Mouse (Mus musculus) heart, postnatal 25 days (tissue): ENCODE measurements at regions not wholly inside any gene's neighbourhood (a gene's known extent, or its start where the extent isn't known, plus 50 kb on each side); places are given as distances from the start of the nearest gene placed in this dataset.

Experiments used
- DNase-seq: peaks from one replicate; pipeline ENCODE4 v3.0.0; 2022; ENCODE audit warnings: low spot score
- intact Hi-C: fragments of 180-260 bp; cut with DNase I; formaldehyde crosslinking; loops from one replicate; pipeline ENCODE4 v1.15.1; 2025

DNA sequence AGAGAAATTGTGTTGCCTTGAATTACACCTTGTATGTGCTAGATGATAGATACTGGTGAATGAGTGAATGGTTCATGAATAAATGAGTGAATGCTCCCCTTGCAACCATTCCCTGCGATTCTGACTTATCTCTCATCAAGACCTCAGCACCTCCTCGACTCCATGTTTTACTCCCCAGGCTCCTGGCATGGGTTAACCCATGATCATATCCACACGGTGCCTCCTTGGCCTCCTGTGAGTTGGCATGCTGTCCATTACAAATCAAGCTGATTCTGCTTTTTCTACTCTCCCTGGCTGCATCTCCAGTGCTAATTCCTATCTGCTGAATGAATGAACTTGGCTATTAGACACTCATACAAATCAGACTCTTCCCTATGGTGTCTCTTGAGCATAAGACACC, 279.5 kb downstream of the Sorl1 start:
- intact Hi-C loops = no loop called here
- no peak for DNase-seq

DNA sequence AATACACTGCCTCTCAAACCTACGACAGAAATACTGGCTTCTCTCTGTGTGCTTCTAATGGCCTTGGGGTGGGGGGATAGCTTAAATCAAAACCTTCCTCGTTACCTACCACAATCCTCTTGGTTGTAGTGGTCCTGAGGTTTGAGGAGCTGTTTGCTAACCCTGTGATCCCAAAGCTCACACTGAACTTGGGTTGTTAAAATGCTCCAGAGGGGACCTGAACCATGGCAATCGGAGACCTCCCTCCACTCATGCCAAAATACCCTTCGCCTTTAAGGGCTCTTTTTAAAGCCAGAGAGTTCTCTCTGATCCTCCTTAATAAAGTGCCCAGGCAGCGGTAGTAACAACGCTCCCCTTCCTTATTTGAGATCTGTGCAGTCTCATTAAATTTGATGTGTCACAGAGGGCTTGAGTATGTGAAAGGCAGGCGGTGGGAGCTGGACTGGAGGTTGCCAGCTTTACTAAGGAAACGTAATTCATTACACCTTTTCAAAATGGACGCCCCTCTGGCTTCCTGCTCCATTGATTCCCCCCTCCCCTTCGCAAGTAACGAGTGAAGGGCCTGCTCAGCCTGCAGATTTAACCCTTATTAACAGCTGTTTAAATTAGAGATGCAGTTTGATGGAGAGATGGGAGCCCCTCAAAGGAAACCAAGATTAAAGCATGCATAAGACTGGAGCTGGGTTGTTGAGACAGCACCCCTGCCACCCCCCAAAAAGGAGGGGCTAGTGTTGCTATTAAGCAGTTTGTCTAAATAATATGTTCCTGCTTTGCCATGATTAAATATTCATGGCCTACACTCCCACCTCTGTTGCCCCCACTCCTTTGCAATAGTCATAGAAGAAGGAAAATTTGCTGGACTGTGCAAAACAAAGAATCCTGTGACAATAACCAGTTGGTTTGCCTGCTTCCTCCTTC, 289.4 kb downstream of the Sorl1 start:
- intact Hi-C loops = no loop called here
- no peak for DNase-seq

DNA sequence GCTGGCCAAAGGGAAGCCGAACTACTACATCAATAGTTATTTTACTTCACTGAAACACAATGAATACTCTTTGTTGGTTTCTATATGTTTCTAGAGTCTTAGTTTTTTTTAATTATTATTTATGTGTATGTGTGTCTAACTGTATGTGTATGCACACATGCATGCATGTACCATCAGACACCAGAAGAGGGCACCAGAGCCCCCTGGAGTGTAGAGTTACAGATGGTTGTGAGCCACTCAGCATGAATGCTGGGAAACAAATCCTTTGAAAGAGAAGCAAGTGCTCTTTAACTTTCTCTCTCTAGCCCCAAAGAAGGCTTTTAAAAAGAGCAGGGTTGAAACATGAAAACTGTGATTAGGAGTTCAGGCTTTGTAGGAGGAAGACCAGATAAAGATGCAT, 290.7 kb downstream of the Sorl1 start:
- no peak for DNase-seq
- intact Hi-C loops = no loop called here

DNA sequence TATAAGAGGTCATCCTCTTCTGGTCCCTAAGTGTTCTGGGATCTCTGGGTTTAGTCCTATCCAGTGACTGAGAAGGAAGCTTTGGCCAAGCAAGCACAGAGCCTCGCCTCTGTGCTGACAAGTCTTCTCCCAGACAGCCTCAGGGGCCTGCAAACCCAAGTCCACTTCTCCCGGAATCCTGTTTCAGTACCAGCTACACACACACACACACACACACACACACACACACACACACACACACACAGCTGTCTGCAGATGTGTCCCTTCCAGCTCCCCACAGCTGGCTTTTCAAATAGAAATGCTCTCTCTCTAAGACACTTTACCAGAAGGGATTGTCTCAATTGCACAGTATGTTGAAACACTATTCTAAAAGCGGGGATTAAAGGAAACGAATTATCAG, 296.7 kb downstream of the Sorl1 start:
- peak; percentile 2 for DNase-seq
- intact Hi-C loops = no loop called here

DNA sequence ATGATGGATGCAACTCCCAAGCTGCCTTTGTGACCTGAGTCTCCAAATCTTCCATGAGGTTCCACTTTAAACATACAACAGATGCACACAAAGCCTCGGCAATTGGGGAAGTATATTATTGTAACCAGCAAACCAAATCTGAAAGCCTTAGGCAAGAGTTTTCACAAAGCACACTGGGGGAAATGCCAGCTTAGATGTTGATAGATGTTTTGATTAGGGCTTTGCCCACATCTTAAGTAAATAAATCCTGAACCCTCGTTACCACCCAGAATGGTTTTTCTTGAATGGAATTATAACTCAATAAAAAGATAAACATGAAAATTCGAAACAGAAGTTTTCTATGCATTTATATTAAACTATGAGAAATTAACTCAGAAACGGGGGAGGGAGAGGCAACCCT, 302.7 kb downstream of the Sorl1 start:
- DNase-seq = no peak
- intact Hi-C loops = no loop called here

DNA sequence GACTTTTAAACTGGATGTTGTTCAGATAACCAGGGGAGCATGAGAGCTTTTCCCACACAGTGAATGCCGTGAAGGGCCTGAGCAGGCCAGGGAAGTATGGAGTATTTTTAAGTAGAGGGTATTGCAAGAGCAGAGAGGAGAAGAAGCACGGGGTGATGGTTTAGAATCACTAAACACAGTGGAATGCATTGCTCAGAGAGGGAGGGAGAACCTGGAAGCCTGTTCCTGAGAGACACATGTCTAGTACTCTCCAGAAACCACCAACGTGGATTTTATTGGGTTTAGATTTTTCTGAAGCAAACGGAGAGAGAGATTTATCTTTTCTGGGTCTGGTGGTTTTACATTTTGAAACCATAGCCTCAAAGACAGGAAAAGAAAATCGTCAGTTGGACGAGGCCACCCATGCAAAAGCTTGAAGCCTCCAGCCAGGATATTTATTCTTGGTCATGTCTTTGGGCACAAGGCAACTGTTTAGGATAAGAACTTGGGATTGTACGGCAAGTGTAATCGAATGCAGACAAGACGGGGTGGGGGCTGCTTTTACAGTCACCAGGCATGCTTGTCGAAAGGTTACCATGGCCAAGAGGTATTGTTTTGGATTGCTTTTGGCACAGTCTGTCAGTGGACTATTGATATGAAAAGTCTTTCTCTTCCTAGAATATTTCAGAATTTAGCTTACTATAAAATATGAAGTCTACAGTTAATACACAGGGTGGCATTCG, 306.2 kb downstream of the Sorl1 start:
- DNase-seq = no peak
- intact Hi-C loops = no loop called here

DNA sequence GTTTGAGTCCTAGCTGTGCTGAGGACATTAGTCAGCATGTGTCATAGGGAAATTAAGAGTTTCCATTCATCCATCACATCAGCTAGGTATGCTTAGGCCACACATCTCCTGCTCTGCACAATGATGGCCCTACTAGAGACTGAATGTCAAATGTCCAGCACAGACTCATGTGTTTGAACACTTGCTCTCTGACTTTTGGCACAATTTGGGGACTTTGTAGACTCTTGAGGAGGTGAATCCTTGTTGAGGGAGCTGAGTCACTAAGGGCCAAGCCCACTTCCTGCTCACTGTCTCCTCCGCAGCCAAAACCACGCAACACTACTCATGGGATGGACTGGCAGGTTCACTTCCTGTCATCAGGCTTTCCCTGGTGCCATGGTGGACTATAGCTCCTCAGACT, 308.2 kb downstream of the Sorl1 start:
- DNase-seq = no peak
- intact Hi-C loops = no loop called here

DNA sequence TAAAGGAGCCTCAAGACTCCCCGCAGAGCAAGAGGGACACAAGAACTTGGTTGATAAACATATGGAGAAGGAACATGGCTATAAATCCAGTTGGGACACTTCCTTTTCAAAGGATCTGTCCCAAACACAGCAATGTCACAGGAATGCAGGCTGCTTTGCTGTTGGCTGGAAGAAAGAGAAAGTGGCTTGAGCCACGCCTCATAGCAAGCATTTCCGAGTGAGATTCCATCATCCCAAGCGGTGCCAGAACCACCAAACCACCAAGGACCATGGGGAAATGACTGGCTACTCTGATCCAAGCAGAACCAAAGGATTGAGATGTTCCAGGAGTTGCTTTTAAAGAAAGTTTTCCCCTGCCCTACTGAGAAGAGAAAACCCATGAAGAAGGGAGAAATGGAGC, 314.8 kb downstream of the Sorl1 start:
- DNase-seq = peak; percentile 16
- intact Hi-C loops = no loop called here

DNA sequence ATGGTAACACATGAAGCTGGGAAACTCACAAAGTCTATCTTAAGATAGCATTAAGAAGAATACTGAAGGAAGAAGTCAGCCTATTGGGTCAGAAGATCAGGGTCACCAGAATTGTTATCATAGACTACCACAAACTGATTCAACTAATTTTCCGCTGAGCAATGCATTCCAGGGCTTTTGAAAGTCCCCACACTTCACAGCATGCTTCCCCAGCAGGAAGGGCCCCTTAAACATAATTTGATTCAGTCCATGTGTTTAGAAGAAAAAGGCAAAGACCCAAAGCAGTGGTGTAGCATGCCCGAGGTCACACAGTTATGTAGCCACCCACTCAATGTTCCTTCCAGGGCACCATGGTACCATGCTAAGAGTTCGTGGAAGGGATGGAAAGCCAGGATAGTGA, 315.3 kb downstream of the Sorl1 start:
- DNase-seq = no peak
- intact Hi-C loops = no loop called here

DNA sequence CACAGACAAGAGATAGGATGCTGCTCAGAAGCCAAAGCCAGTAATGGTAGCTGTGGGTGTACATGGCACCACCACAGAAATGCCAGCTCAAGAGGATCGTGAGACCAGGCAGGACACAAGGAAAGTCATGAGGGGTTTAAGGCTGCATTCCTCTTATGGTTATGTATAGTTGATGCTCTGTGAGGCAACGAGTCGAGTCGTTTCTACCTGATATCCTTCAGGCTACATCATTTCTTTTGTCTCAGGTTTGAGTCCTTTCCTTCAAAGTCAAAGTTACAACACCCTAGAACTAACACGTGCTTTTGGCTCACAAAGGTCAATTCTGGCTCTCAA, 317.8 kb downstream of the Sorl1 start:
- intact Hi-C loops = no loop called here
- no peak for DNase-seq

DNA sequence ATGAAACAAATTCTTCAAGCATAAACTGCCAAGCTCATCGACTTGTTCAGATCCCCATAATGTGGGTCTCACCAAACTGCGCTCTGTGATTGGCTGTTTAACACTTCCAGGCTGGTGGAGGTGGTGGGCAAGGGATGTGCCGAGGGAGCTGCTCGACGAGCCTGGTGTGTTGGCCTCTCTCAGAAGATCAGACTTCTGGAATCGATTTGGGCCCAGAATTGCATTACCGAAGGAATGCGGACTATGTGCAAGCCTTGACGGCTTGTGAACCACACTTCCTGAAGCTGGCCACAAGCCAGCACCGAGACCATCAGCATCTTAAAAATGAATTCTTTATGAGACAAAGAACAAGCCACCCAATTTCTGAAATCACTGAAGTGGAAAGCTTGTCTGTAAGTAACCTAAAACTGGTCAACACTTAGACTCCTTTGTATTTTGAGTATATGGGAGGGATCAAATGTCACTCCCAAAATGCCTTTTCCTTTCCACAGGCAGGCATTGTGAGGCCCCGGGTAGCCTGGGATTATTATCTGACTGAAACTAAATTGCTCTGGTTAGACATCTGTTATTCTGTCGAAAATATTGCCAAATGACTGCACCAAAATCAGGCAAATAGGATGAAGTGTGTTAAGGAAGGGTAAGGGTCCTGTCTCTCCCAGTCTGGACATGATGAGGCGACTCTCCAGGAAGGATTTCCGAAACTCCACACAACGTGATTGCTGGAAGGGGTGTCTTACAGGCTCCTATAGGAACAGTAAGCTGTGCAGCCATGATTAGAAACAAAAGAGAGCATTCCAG, 318.4 kb downstream of the Sorl1 start:
- DNase-seq = no peak
- intact Hi-C loops = no loop called here

DNA sequence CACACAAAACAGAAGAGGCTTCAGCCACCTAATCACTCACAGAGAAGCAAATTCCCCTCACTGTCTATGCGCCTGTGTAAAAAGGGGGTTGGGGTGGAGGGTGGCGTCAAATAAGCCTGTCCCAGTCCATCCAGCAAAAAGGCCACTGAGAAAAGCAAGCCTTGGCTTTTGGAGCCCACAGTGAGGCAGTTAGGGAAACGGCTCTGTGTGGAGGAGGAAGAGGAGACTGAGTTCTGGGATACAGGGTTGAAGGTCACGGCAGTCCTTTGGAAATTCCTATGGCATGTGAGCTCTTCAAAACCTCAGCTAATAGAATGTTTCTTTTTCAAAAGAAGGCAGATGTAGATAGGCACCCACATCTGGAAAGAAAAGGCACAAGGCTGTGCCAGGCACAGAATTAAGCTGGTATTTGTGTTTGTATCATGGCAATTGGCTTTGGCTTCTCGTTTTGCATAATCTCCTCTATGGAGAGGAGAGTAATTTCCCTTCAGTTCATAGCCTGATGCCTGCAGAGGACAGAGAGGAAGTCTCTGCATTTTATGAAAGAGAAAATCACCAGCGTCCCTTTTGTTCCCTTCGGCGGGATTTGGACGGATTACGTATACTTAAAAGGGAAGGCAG, 319.3 kb downstream of the Sorl1 start:
- intact Hi-C loops = no loop called here
- no peak for DNase-seq

DNA sequence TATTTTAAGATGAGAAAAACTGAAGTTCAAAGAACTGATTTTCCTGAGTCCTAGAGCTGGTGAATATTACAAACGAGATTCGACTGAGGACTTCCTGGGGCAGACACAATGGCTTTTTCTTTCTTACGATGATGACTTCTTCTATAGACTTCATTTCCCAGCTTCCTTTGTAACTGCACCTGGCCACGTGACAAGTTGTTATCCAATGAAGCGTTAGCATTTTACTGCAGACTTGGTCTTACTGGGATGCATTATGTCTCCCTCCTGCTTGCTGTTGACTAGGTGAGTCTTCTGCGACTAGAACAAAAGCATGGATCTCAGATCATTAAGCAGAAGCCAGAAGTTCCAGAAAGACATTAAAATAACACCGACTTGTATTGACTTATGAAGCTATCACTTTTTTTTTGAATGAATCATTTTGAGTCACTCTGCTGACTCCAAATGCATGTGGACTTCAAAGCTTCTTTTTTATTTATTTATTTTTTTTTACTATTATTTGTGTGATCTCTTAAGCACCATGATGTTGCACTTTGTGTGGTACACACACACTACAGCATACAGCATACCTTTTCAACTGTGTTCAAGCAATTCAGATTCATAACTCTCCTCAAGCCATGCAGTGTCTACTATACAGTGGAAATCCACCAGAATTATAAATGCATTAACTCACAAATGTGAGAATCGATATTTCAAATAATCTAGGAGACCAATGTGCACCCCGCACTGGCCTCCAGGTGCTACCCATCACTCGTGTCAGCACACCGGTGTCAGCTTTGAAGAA, 320.2 kb downstream of the Sorl1 start:
- intact Hi-C loops = no loop called here
- no peak for DNase-seq

DNA sequence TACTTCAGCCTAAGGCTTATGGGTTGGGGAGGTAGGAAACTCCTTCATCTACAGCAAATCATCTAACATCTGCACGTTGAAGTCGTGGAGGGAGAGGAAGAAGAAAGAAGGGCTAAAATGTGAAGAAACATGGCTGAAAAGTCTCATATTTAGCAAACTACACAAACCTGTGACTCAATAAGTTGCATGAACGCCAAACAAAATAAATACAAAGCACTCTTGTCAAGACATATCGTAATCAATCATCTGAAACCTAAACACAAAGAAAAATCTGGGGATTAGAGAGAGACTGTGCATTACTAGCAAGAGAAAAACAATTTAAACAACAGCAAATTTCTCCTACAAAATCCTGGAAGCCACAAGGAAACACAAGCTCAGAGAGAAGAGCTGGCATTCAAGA, 322.7 kb downstream of the Sorl1 start:
- intact Hi-C loops = no loop called here
- DNase-seq = no peak

DNA sequence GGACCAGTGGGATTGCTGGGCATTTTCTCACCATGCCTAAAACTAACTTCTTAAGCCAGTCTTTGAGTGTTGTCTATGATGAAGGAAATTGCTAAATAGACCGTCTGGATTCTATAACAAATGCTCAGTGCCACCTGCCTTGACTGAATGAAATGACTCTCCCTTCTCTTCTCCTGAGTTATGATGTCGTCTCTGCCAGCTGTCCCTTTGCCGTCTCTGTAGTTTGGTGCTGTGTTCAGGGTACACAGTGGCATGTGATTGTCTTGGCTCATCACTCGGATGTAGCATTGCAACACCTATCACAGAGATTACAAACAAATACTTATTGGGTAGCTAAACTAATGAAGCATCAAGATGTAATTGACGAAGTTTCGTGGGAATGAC, 331.3 kb downstream of the Sorl1 start:
- intact Hi-C loops = no loop called here
- no peak for DNase-seq

DNA sequence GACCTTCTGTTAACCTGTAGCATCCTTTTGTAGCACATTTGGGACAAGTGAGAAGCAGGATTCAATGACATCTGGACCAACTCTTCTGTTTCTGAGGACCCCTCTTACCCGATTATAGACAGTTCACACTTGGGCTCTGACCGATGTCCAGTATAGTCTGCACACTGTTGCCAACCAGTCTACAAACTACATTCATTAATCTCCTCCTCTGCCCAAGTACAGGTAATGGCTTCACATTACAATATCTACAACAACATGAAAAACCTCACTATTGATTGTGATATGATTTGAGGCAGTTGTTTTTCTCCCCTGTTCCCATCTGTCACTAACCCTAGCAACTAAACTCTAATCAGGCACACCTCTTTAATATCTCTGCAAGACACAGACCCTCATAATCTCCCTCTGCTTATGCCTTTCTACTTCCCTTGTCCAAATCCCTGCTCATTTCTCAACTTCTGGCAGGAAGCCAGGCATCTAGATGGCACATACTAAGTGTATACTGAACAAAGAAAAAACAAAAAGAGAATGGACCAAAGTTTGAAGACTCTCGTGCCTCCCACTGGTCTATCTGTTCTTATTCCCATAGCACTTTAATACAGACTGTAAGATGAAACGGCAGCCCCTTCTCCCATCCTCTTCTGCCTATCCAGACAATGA, 331.8 kb downstream of the Sorl1 start:
- intact Hi-C loops = no loop called here
- no peak for DNase-seq

DNA sequence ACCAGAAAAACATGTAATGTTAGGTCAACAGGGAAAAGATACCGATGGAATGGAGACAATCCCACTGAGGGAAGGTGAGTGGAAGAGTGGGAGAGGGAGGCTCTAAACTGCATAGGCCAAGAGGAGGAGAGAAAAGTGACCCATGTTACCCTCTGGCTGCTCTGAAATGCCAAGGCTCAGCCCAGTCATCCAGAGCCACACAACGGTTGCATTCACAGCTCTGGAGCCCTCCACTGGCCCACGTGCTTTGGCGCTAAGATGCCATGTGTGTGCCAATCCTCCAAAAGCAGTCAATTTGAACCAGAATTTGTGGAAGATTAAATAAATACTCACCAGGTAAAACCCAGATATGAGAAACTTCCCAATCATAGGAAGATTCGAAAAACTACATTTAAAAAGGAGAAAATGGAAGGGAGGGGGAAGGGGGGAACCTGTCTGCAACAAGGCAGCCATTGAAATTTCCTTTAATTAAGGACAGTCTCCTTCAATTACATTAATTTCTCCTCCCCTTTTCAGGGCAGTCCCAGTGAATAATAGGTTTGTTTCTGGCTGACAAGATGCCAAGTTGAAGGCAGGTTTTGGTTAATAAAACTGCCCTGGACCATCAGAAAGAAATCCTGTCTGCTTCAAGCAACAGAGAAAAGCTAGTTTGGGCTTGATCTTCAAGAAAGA, 332.5 kb downstream of the Sorl1 start:
- intact Hi-C loops = no loop called here
- no peak for DNase-seq

DNA sequence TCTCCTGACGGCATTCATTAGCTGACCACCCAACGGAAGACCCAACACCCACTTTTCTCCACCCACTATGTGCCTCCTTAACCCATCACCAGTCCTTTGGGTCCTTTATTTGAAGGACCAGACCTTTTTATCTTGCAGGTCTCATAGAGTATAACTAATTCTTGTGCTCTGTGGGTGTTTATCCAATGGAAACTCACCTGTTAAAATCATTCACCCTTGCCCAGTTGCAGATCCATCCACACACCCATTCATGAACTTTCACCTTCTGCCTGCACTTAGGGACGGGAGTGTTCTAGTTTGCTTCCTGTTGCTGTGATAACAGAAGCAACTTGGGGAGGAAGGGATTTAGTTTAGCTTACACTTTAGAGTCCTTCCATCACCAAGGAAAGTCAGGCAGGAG, 339.0 kb downstream of the Sorl1 start:
- intact Hi-C loops = no loop called here
- no peak for DNase-seq
